Mouse (Mus musculus) B cell, adult 2 months (primary cell): ENCODE data around the gene Gm49333.
"Not testable (repeated sequence)": the region's sequence is repeated elsewhere in the genome, so short reads cannot be mapped to it uniquely, and the experiment has no call there.

Experiments used
- DNase-seq, 2 experiments: peaks; one replicate each; pipeline ENCODE4 v3.0.0; 2022

Gm49333 gene

GRCm38 (mm10) chr16:20628871-20629391 lies 17.5 kb downstream of the Gm49333 start:
- no peak for DNase-seq

GRCm38 (mm10) chr16:20629731-20630634 lies 18.6 kb downstream of the Gm49333 start, which contains the start of gene Ece2:
Gene Ece2 (plus strand): TSS chr16:20629828.
- peak in 1 of 2 experiments; percentile 7 for DNase-seq

- DNase-seq = no peak
Observed at GRCm38 (mm10) chr16:20637410-20637809, 26.0 kb downstream of the Gm49333 start.

GRCm38 (mm10) chr16:20638367-20638766 lies 27.0 kb downstream of the Gm49333 start:
- no peak for DNase-seq

GRCm38 (mm10) chr16:20642161-20642560 lies 30.8 kb downstream of the Gm49333 start:
- peak; percentile 61 to 62 for DNase-seq

GRCm38 (mm10) chr16:20643911-20644310 lies 32.5 kb downstream of the Gm49333 start:
- no peak for DNase-seq

- peak; percentile 93 to 94 for DNase-seq
Observed at GRCm38 (mm10) chr16:20651076-20651946, 39.9 kb downstream of the Gm49333 start, which contains the start of gene Psmd2. Gene Psmd2 (plus strand): TSS chr16:20651652.

GRCm38 (mm10) chr16:20651947-20652310 lies 40.5 kb downstream of the Gm49333 start:
- DNase-seq = no peak

- DNase-seq = peak in 1 of 2 experiments; percentile 6
Observed at GRCm38 (mm10) chr16:20653315-20653714, 41.9 kb downstream of the Gm49333 start.

GRCm38 (mm10) chr16:20657661-20658060 lies 46.3 kb downstream of the Gm49333 start:
- DNase-seq = no peak

- not testable (repeated sequence) for DNase-seq
Observed at GRCm38 (mm10) chr16:20668013-20668412, 56.6 kb downstream of the Gm49333 start, which contains the start of gene Eif4g1. Gene Eif4g1 (plus strand): TSS chr16:20668313.

GRCm38 (mm10) chr16:20670291-20670690 lies 58.9 kb downstream of the Gm49333 start:
- DNase-seq = no peak

GRCm38 (mm10) chr16:20671886-20672285 lies 60.5 kb downstream of the Gm49333 start:
- no peak for DNase-seq

- peak; percentile 93 to 94 for DNase-seq
Observed at GRCm38 (mm10) chr16:20672500-20672902, 61.1 kb downstream of the Gm49333 start.

- peak in 1 of 2 experiments; percentile 20 for DNase-seq
Observed at GRCm38 (mm10) chr16:20672965-20673705, 61.7 kb downstream of the Gm49333 start.

- peak; percentile 38 to 45 for DNase-seq
Observed at GRCm38 (mm10) chr16:20673706-20674303, 62.4 kb downstream of the Gm49333 start.

- no peak for DNase-seq
Observed at GRCm38 (mm10) chr16:20675213-20675612, 63.8 kb downstream of the Gm49333 start.

GRCm38 (mm10) chr16:20676702-20677101 lies 65.3 kb downstream of the Gm49333 start:
- DNase-seq = no peak

- DNase-seq = no peak
Observed at GRCm38 (mm10) chr16:20677380-20677779, 66.0 kb downstream of the Gm49333 start.

GRCm38 (mm10) chr16:20677974-20678675 lies 66.7 kb downstream of the Gm49333 start:
- no peak for DNase-seq

- no peak for DNase-seq
Observed at GRCm38 (mm10) chr16:20690774-20691173, 79.4 kb downstream of the Gm49333 start.
